Mouse (Mus musculus) stomach, postnatal 0 days (tissue): ENCODE results near the gene Usp36. TPM values are rescaled to one million over a fixed set of nuclear protein-coding genes. Genes with fewer than 3 reads are reported as not detected.

Experiments
- ATAC-seq: fragments of 200-750 bp; cut with Nextera tagmentation; 2 replicates; pipeline ENCODE4 v1.8.0; 2017; ENCODE audit not compliant: low FRiP score, low TSS enrichment
- DNase-seq: peaks from one replicate; pipeline ENCODE4 v3.0.0-alpha.2; 2016; ENCODE audit warnings: low spot score
- H3K27ac ChIP-seq: fragments of 300-500 bp; sonication (generic); replicated peaks from 2 replicates; pipeline ENCODE4 v1.5.1; 2014; ENCODE audit warnings: mild to moderate bottlenecking, control low read depth
- H3K27me3 ChIP-seq: fragments of 300-500 bp; sonication (generic); 2 replicates; pipeline ENCODE4 v1.6.1; 2014; ENCODE audit warnings: low read length; ENCODE audit not compliant: control insufficient read depth, insufficient read depth
- H3K36me3 ChIP-seq: fragments of 300-500 bp; sonication (generic); 2 replicates; pipeline ENCODE4 v1.6.1; 2014; ENCODE audit warnings: low read length, mixed read lengths; ENCODE audit not compliant: control insufficient read depth, insufficient read depth
- H3K4me1 ChIP-seq: fragments of 300-500 bp; sonication (generic); replicated peaks from 2 replicates; pipeline ENCODE4 v1.6.1; 2014; ENCODE audit warnings: antibody characterized with exemption; ENCODE audit not compliant: control insufficient read depth, insufficient read depth
- H3K4me2 ChIP-seq: fragments of 300-500 bp; sonication (generic); replicated peaks from 2 replicates; pipeline ENCODE4 v1.6.1; 2014; ENCODE audit warnings: low read depth, mild to moderate bottlenecking, control low read depth, moderate library complexity
- H3K4me3 ChIP-seq: fragments of 300-500 bp; sonication (generic); 2 replicates; pipeline ENCODE4 v1.5.1; 2014; ENCODE audit warnings: low read depth, low read length, control low read depth
- H3K9ac ChIP-seq: fragments of 300-500 bp; sonication (generic); 2 replicates; pipeline ENCODE4 v1.6.1; 2014; ENCODE audit warnings: mild to moderate bottlenecking, low read length, control low read depth, mixed read lengths
- H3K9me3 ChIP-seq: fragments of 300-500 bp; sonication (generic); 2 replicates; pipeline ENCODE4 v1.6.1; 2016; ENCODE audit warnings: low read length; ENCODE audit not compliant: control insufficient read depth
- CTCF ChIP-seq: IDR thresholded peaks from 2 replicates; pipeline ENCODE4 v1.5.1; 2016; ENCODE audit warnings: antibody characterized with exemption, low read depth, mild to moderate bottlenecking, moderate library complexity
- EP300 ChIP-seq: optimal IDR thresholded peaks from 2 replicates; pipeline ENCODE3; 2016; ENCODE audit warnings: antibody characterized with exemption
- WGBS: fragments of 180-500 bp; shearing (Covaris S2); extraction: QIAGEN DNeasy Blood & Tissue Kit; methylation state at CpG from one replicate; pipeline ENCODE4 v1.1.7; 2014; 5-methylcytosine and 5-hydroxymethylcytosine counted together
- polyA plus RNA-seq: library from polyadenylated mRNA; unstranded; fragments of >200 nt; fragmentation: Nextera tagmentation; extraction: Ambion mirVana; gene quantifications from 2 replicates; pipeline ENCODE4 v1.2.1, GENCODE M21; 2015

Usp36 gene
- polyA plus RNA-seq, 1 experiment from 2014 or later: 8.1 TPM

GRCm38 (mm10) chr11:118285791-118286190, 4.3 kb downstream of the Usp36 start:
- DNase-seq: no peak
- Histone ChIP-seq H3K4me1 (0 out of 2 replicates have a peak, but pooled peaks cover 4% of the 10 kb centered on the region), H3K9me3 (no peaks in the 10 kb centered on the region), H3K27ac (no peak overlapping the region), H3K4me3 (no peak overlapping the region), H3K36me3 (peaks cover 24% of the 10 kb centered on the region), H3K27me3 (no peaks in the 10 kb centered on the region), H3K9ac (no peak overlapping the region), H3K4me2 (no peak overlapping the region)
- 85% methylated on average over 13 of the region's 13 CpGs for WGBS
- ATAC-seq: no peak
- no peak for TF ChIP-seq EP300
- no peak for TF ChIP-seq CTCF

GRCm38 (mm10) chr11:118280218-118280617, 9.8 kb downstream of the Usp36 start:
- H3K9ac ChIP-seq: no peak overlapping the region
- DNase-seq (no peak), ATAC-seq (no peak)
- H3K36me3 ChIP-seq: peaks cover 51% of the 10 kb centered on the region
- H3K4me2 ChIP-seq: no peak overlapping the region
- no peaks in the 10 kb centered on the region for H3K4me1 ChIP-seq
- H3K9me3 ChIP-seq: no peaks in the 10 kb centered on the region
- no peak overlapping the region for H3K27ac ChIP-seq
- TF ChIP-seq CTCF (no peak), EP300 (no peak)
- H3K4me3 ChIP-seq: no peak overlapping the region
- H3K27me3 ChIP-seq: no peaks in the 10 kb centered on the region
- 87% methylated on average over 3 of the region's 3 CpGs for WGBS

- 89% methylated on average over 7 of the region's 7 CpGs for WGBS
- no peak overlapping the region for H3K4me3 ChIP-seq
- no peak overlapping the region for H3K4me2 ChIP-seq
- no peaks in the 10 kb centered on the region for H3K27me3 ChIP-seq
- peaks cover 58% of the 10 kb centered on the region for H3K36me3 ChIP-seq
- no peak for ATAC-seq
- no peaks in the 10 kb centered on the region for H3K9me3 ChIP-seq
- no peak for TF ChIP-seq EP300
- TF ChIP-seq CTCF: no peak
- DNase-seq: no peak
- H3K27ac ChIP-seq: no peak overlapping the region
- H3K9ac ChIP-seq: no peak overlapping the region
- H3K4me1 ChIP-seq: no peaks in the 10 kb centered on the region
Measured at GRCm38 (mm10) chr11:118276328-118276727, 13.7 kb downstream of the Usp36 start.

DNA sequence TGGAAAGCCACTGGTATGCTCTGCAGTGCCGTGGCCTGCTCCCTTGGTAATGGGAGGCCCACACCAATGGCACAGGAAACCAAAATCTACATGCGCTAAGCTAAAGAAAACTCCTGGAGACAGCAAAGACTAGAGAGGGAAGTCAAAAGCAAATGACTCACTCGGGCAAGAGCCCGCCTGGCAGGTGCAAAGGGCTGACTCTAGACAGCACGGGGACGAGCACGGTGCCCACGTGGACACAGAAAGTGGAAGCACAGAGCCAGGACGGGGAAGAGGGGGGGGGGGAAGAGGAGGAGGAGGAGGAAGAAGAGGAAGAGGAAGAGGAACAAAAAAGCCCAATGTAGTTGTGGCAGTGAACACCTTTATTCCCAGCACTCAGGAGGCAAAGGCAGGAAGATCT, 15.0 kb downstream of the Usp36 start:
- no peaks in the 10 kb centered on the region for H3K9me3 ChIP-seq
- peaks cover 61% of the 10 kb centered on the region for H3K36me3 ChIP-seq
- ATAC-seq: no peak
- H3K9ac ChIP-seq: no peak overlapping the region
- H3K4me2 ChIP-seq: no peak overlapping the region
- no peak for TF ChIP-seq EP300
- no peak for TF ChIP-seq CTCF
- DNase-seq: no peak
- 92% methylated on average over 9 of the region's 9 CpGs for WGBS
- no peaks in the 10 kb centered on the region for H3K4me1 ChIP-seq
- no peak overlapping the region for H3K4me3 ChIP-seq
- H3K27me3 ChIP-seq: no peaks in the 10 kb centered on the region
- no peak overlapping the region for H3K27ac ChIP-seq

GRCm38 (mm10) chr11:118269827-118270226, 20.2 kb downstream of the Usp36 start:
- no peak overlapping the region for H3K4me3 ChIP-seq
- TF ChIP-seq CTCF (peak; percentile 55), EP300 (no peak)
- DNase-seq (no peak), ATAC-seq (no peak)
- H3K4me2 ChIP-seq: no peak overlapping the region
- H3K27ac ChIP-seq: no peak overlapping the region
- WGBS: 91% methylated on average over 3 of the region's 3 CpGs
- no peaks in the 10 kb centered on the region for H3K27me3 ChIP-seq
- H3K9me3 ChIP-seq: no peaks in the 10 kb centered on the region
- no peak overlapping the region for H3K9ac ChIP-seq
- peaks cover 38% of the 10 kb centered on the region for H3K36me3 ChIP-seq
- H3K4me1 ChIP-seq: no peaks in the 10 kb centered on the region

DNA sequence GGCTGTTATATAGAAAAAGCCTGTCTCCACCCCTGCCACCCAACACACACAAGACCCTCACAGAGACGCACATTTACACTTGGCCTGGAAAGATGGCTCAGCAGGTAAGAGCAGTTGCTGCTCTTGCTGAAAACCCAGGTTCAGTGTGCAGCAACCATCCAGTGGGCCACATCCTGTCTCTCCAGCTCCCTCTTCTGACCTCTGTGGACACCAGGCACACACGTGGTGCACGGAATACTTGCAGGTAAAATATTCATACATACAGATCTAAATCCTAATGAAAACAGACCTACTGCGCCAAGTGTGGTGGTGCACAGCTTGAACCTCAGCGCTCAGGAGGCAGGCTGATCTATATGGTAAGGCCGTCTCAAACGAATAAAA, 23.4 kb downstream of the Usp36 start:
- WGBS: 82% methylated on average over 7 of the region's 7 CpGs
- H3K36me3 ChIP-seq: peaks cover 37% of the 10 kb centered on the region
- ATAC-seq: no peak

More for the DNA sequence above, 23.4 kb downstream of the Usp36 start:
- Histone ChIP-seq H3K27me3 (no peaks in the 10 kb centered on the region), H3K4me3 (no peak overlapping the region), H3K9me3 (no peaks in the 10 kb centered on the region), H3K27ac (no peak overlapping the region), H3K4me2 (no peak overlapping the region), H3K9ac (no peak overlapping the region), H3K4me1 (no peaks in the 10 kb centered on the region)
- TF ChIP-seq EP300 (no peak), CTCF (peak; percentile 29)
- DNase-seq: no peak
